Mouse (Mus musculus): Measurements from ENCODE around the gene Prrc2a.
"Not testable (repeated sequence)": the region's sequence is repeated elsewhere in the genome, so short reads cannot be mapped to it uniquely, and the experiment has no call there.

The Prrc2a gene

GRCm38 (mm10) chr17:35131500-35132173, 33.1 kb downstream of the Prrc2a start, which contains the start of gene Apom:
Gene Apom (minus strand): TSS chr17:35132050.
- peak; percentile 44 for DNase-seq

GRCm38 (mm10) chr17:35131038-35131437, 33.7 kb downstream of the Prrc2a start:
- no peak for DNase-seq

- DNase-seq: no peak
Measured at GRCm38 (mm10) chr17:35128996-35129395, 35.7 kb downstream of the Prrc2a start.

GRCm38 (mm10) chr17:35127017-35127416, 37.7 kb downstream of the Prrc2a start:
- DNase-seq: no peak

GRCm38 (mm10) chr17:35126206-35126611, 38.5 kb downstream of the Prrc2a start, which contains the start of gene D17H6S53E:
Gene D17H6S53E (plus strand): TSS chr17:35126373.
- DNase-seq: peak; percentile 70

GRCm38 (mm10) chr17:35125578-35125977, 39.1 kb downstream of the Prrc2a start:
- no peak for DNase-seq

GRCm38 (mm10) chr17:35125081-35125480, 39.6 kb downstream of the Prrc2a start:
- no peak for DNase-seq

- not testable (repeated sequence) for DNase-seq
Measured at GRCm38 (mm10) chr17:35124261-35124896, 40.3 kb downstream of the Prrc2a start.

- not testable (repeated sequence) for DNase-seq
Measured at GRCm38 (mm10) chr17:35123287-35123686, 41.4 kb downstream of the Prrc2a start.

GRCm38 (mm10) chr17:35121871-35122303, 42.8 kb downstream of the Prrc2a start, which contains the start of gene Csnk2b:
Gene Csnk2b (minus strand): TSS chr17:35122053.
- peak; percentile 59 for DNase-seq

GRCm38 (mm10) chr17:35121143-35121799, 43.4 kb downstream of the Prrc2a start, which contains the start of gene Gpank1:
Gene Gpank1 (plus strand): TSS chr17:35121455.
- peak; percentile 99 for DNase-seq

- no peak for DNase-seq
Measured at GRCm38 (mm10) chr17:35120745-35121142, 44.0 kb downstream of the Prrc2a start.

GRCm38 (mm10) chr17:35115046-35116019, 49.4 kb downstream of the Prrc2a start, which contains the start of gene Ly6g5b:
Gene Ly6g5b (minus strand): TSS chr17:35115428.
- DNase-seq: no peak

GRCm38 (mm10) chr17:35111774-35112173, 52.9 kb downstream of the Prrc2a start:
- DNase-seq: no peak

GRCm38 (mm10) chr17:35108097-35108496, 56.6 kb downstream of the Prrc2a start, which contains the start of gene Ly6g5c:
Gene Ly6g5c (plus strand): TSS chr17:35108279.
- no peak for DNase-seq

- no peak for DNase-seq
Measured at GRCm38 (mm10) chr17:35106522-35106921, 58.2 kb downstream of the Prrc2a start.

- DNase-seq: peak; percentile 46
Measured at GRCm38 (mm10) chr17:35105740-35106389, 58.8 kb downstream of the Prrc2a start.

- DNase-seq: no peak
Measured at GRCm38 (mm10) chr17:35104754-35105153, 59.9 kb downstream of the Prrc2a start.

- DNase-seq: no peak
Measured at GRCm38 (mm10) chr17:35104079-35104478, 60.6 kb downstream of the Prrc2a start.

GRCm38 (mm10) chr17:35103221-35103690, 61.4 kb downstream of the Prrc2a start:
- peak; percentile 85 for DNase-seq

- DNase-seq: no peak
Measured at GRCm38 (mm10) chr17:35102299-35102698, 62.4 kb downstream of the Prrc2a start.

Measured in kidney, adult 11 months (tissue).